Mouse (Mus musculus) limb, embryonic 15.5 days (tissue): ENCODE measurements around the gene Svep1. TPM values are rescaled to one million over a fixed set of nuclear protein-coding genes. Genes with fewer than 3 reads are reported as not detected.

Experiments used
- ATAC-seq: fragments of 200-750 bp; cut with Nextera tagmentation; 2 replicates; pipeline ENCODE4 v1.8.0; 2017; ENCODE audit warnings: low read depth, moderate TSS enrichment; ENCODE audit not compliant: insufficient number of reproducible peaks, low FRiP score, low TSS enrichment
- H3K27ac ChIP-seq: fragments of 300-500 bp; sonication (generic); 2 replicates; pipeline ENCODE4 v1.5.1; 2015; ENCODE audit warnings: moderate library complexity, mild to moderate bottlenecking, inconsistent platforms
- H3K27me3 ChIP-seq: fragments of 300-500 bp; sonication (generic); 2 replicates; pipeline ENCODE4 v1.6.1; 2015; ENCODE audit warnings: inconsistent platforms
- H3K36me3 ChIP-seq: fragments of 300-500 bp; sonication (generic); 2 replicates; pipeline ENCODE4 v1.6.1; 2015; ENCODE audit warnings: inconsistent platforms
- H3K4me1 ChIP-seq: fragments of 300-500 bp; sonication (generic); 2 replicates; pipeline ENCODE4 v1.6.1; 2015; ENCODE audit warnings: inconsistent platforms
- H3K4me2 ChIP-seq: fragments of 300-500 bp; sonication (generic); 2 replicates; pipeline ENCODE4 v1.6.1; 2015; ENCODE audit warnings: mild to moderate bottlenecking, inconsistent platforms
- H3K4me3 ChIP-seq: fragments of 300-500 bp; sonication (generic); 2 replicates; pipeline ENCODE4 v1.5.1; 2015; ENCODE audit warnings: mild to moderate bottlenecking, inconsistent platforms
- H3K9ac ChIP-seq: fragments of 300-500 bp; sonication (generic); 2 replicates; pipeline ENCODE4 v1.6.1; 2015; ENCODE audit warnings: inconsistent platforms
- H3K9me3 ChIP-seq: fragments of 300-500 bp; sonication (generic); 2 replicates; pipeline ENCODE4 v1.6.1; 2016; ENCODE audit warnings: inconsistent platforms
- WGBS: fragments of 180-500 bp; shearing (Covaris S2); methylation state at CpG from one replicate; pipeline ENCODE4 v1.1.7; 2015; 5-methylcytosine and 5-hydroxymethylcytosine counted together
- polyA plus RNA-seq: library from polyadenylated mRNA; unstranded; fragments of >200 nt; fragmentation: Nextera tagmentation; extraction: Ambion mirVana; gene quantifications from 2 replicates; pipeline ENCODE4 v1.2.1, GENCODE M21; 2015

Svep1 gene
- polyA plus RNA-seq, 1 experiment from 2014 or later = 5.3 TPM

GRCm38 (mm10) chr4:58037096-58037705 is 169.5 kb downstream of the Svep1 start:
- Histone ChIP-seq H3K27ac (no peak overlapping the region), H3K9me3 (no peaks in the 10 kb centered on the region), H3K4me2 (no peak overlapping the region), H3K27me3 (no peaks in the 10 kb centered on the region), H3K4me1 (no peaks in the 10 kb centered on the region), H3K9ac (no peak overlapping the region), H3K4me3 (no peak overlapping the region), H3K36me3 (no peaks in the 10 kb centered on the region)
- 70% methylated on average over 6 of the region's 6 CpGs for WGBS
- ATAC-seq = no peak

DNA sequence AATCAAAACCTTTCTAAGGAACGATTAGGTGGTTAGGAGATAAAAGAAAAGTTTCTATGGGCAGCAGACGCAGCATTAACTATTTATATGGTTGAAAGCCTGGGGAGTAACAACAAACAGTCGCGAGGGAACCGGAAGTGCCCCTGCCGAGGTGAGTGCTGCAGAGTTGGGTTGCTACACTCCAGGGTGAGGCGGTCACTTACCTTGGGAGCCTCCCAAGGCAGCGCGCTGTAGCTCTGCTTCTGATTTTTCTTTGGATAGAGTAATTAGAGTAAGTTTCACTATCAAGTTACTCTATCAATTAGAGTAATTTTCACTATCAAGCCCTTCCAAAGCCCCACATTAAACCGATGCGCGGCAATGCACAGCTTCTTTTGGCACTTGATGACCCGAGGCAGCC is 172.0 kb downstream of the Svep1 start:
- no peaks in the 10 kb centered on the region for H3K36me3 ChIP-seq
- no peak for ATAC-seq
- H3K9ac ChIP-seq = no peak overlapping the region
- H3K4me3 ChIP-seq = peak overlapping the region; percentile 19
- H3K27ac ChIP-seq = no peak overlapping the region
- no peaks in the 10 kb centered on the region for H3K4me1 ChIP-seq
- WGBS = 42% methylated on average over 13 of the region's 13 CpGs
- no peaks in the 10 kb centered on the region for H3K9me3 ChIP-seq
- no peaks in the 10 kb centered on the region for H3K27me3 ChIP-seq
- H3K4me2 ChIP-seq = peak overlapping the region; percentile 34

DNA sequence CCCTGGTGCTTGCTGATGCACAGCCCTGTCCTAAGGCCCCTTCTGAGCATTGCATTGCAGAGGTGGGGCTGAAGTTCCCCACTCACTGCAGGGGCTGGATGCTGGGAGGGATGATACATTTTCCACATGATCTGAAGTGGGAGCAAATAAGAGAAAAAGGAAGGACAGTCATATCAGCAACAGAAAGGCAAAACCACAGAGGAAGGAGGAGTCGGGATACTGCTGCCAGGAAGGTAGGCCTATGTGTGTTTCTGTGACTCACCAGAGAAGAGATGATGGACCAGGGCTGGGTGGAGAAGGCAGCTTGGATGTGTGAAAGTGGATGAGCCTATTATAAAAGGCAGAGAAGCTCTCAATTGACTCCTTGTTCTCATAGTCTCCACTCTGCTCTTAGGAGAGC is 173.9 kb downstream of the Svep1 start:
- no peak for ATAC-seq
- H3K27ac ChIP-seq = no peak overlapping the region

GRCm38 (mm10) chr4:58009024-58009423 is 197.6 kb downstream of the Svep1 start, which contains the start of gene Txndc8:
TSS of gene Txndc8 (minus strand) at chr4:58009124.
- Histone ChIP-seq H3K9me3 (no peaks in the 10 kb centered on the region), H3K4me3 (no peak within 1 kb of the TSS), H3K27ac (no peak within 1 kb of the TSS), H3K36me3 (no peaks in the 10 kb centered on the region), H3K4me1 (no peaks in the 10 kb centered on the region), H3K4me2 (no peak within 1 kb of the TSS), H3K27me3 (no peaks in the 10 kb centered on the region), H3K9ac (no peak within 1 kb of the TSS)
- 92% methylated on average over 5 of the region's 5 CpGs for WGBS
- ATAC-seq = no peak

More for the DNA sequence above, 173.9 kb downstream of the Svep1 start:
- 85% methylated on average over 1 of the region's 1 CpGs for WGBS
- no peaks in the 10 kb centered on the region for H3K4me1 ChIP-seq
- no peaks in the 10 kb centered on the region for H3K27me3 ChIP-seq
- H3K9ac ChIP-seq = no peak overlapping the region
- H3K36me3 ChIP-seq = no peaks in the 10 kb centered on the region
- no peak overlapping the region for H3K4me3 ChIP-seq
- H3K9me3 ChIP-seq = no peaks in the 10 kb centered on the region
- H3K4me2 ChIP-seq = no peak overlapping the region

- WGBS = 46% methylated on average over 3 of the region's 3 CpGs
- Histone ChIP-seq H3K9ac (no peak overlapping the region), H3K27me3 (no peaks in the 10 kb centered on the region), H3K27ac (no peak overlapping the region), H3K4me2 (no peak overlapping the region), H3K36me3 (no peaks in the 10 kb centered on the region), H3K4me1 (no peaks in the 10 kb centered on the region), H3K4me3 (no peak overlapping the region), H3K9me3 (no peaks in the 10 kb centered on the region)
- no peak for ATAC-seq
These were observed 203.2 kb downstream of the Svep1 start for GRCm38 (mm10) chr4:58003501-58003900.

Other genes with a start within 250 kb of the Svep1 start
- not detected in 2 replicates for gene Txndc8, start 197.7 kb downstream of the Svep1 start, polyA plus RNA-seq
- gene Musk, start 79.1 kb upstream of the Svep1 start, polyA plus RNA-seq = 5.4 and 10.9 TPM in 2 replicates